Mouse (Mus musculus) limb, embryonic 11.5 days (tissue): Measurements from ENCODE around the gene Anks1. TPM values are rescaled to one million over a fixed set of nuclear protein-coding genes. Genes with fewer than 3 reads are reported as not detected.

ENCODE experiments used
- ATAC-seq: fragments of 200-750 bp; cut with Nextera tagmentation; 2 replicates; pipeline ENCODE4 v1.8.0; 2017; ENCODE audit warnings: low read depth; ENCODE audit not compliant: insufficient number of reproducible peaks, low FRiP score, low TSS enrichment
- DNase-seq: peaks from one replicate; pipeline ENCODE4 v3.0.0-alpha.2; 2015; ENCODE audit warnings: low spot score
- H3K27ac ChIP-seq: fragments of 300-500 bp; sonication (generic); replicated peaks from 2 replicates; pipeline ENCODE4 v1.5.1; 2014; ENCODE audit warnings: low read depth, mild to moderate bottlenecking, low read length
- H3K27me3 ChIP-seq: fragments of 300-500 bp; sonication (generic); 2 replicates; pipeline ENCODE4 v1.6.1; 2014; ENCODE audit warnings: mild to moderate bottlenecking, low read length, mixed read lengths; ENCODE audit not compliant: control insufficient read depth, insufficient read depth
- H3K36me3 ChIP-seq: fragments of 300-500 bp; sonication (generic); 2 replicates; pipeline ENCODE4 v1.6.1; 2014; ENCODE audit warnings: mild to moderate bottlenecking, low read length, moderate library complexity, mixed read lengths; ENCODE audit not compliant: control insufficient read depth, insufficient read depth
- H3K4me1 ChIP-seq: fragments of 300-500 bp; sonication (generic); 2 replicates; pipeline ENCODE4 v1.6.1; 2014; ENCODE audit warnings: low read length, mixed read lengths; ENCODE audit not compliant: control insufficient read depth, insufficient read depth
- H3K4me2 ChIP-seq: fragments of 300-500 bp; sonication (generic); 2 replicates; pipeline ENCODE4 v1.6.1; 2014; ENCODE audit warnings: low read depth, mild to moderate bottlenecking, moderate library complexity; ENCODE audit not compliant: severe bottlenecking
- H3K4me3 ChIP-seq: fragments of 300-500 bp; sonication (generic); 2 replicates; pipeline ENCODE4 v1.5.1; 2014; ENCODE audit warnings: low read depth, low read length
- H3K9ac ChIP-seq: fragments of 300-500 bp; sonication (generic); 2 replicates; pipeline ENCODE4 v1.6.1; 2014; ENCODE audit warnings: mild to moderate bottlenecking, low read length
- H3K9me3 ChIP-seq: fragments of 300-500 bp; sonication (generic); 2 replicates; pipeline ENCODE4 v1.6.1; 2016; ENCODE audit warnings: low read length; ENCODE audit not compliant: control insufficient read depth
- WGBS: fragments of 180-500 bp; shearing (Covaris S2); extraction: QIAGEN DNeasy Blood & Tissue Kit; methylation state at CpG from one replicate; pipeline ENCODE4 v1.1.7; 2014; 5-methylcytosine and 5-hydroxymethylcytosine counted together
- polyA plus RNA-seq: library from polyadenylated mRNA; unstranded; fragments of >200 nt; fragmentation: Nextera tagmentation; extraction: Ambion mirVana; gene quantifications from 2 replicates; pipeline ENCODE4 v1.2.1, GENCODE M21; 2014

Gene Anks1
- polyA plus RNA-seq, 1 experiment from 2014 or later = 12.1 TPM

GRCm38 (mm10) chr17:28000389-28000788 is 91.3 kb downstream of the Anks1 start:
- Histone ChIP-seq H3K4me2 (no peak overlapping the region), H3K4me3 (no peak overlapping the region), H3K9ac (no peak overlapping the region), H3K36me3 (peaks cover 4% of the 10 kb centered on the region; the same call in 1 of the 2 replicates), H3K27me3 (no peaks in the 10 kb centered on the region), H3K27ac (no peak overlapping the region), H3K9me3 (no peaks in the 10 kb centered on the region), H3K4me1 (peaks cover 6% of the 10 kb centered on the region)
- DNase-seq (no peak), ATAC-seq (no peak)
- WGBS = 87% methylated on average over 4 of the region's 4 CpGs

DNA sequence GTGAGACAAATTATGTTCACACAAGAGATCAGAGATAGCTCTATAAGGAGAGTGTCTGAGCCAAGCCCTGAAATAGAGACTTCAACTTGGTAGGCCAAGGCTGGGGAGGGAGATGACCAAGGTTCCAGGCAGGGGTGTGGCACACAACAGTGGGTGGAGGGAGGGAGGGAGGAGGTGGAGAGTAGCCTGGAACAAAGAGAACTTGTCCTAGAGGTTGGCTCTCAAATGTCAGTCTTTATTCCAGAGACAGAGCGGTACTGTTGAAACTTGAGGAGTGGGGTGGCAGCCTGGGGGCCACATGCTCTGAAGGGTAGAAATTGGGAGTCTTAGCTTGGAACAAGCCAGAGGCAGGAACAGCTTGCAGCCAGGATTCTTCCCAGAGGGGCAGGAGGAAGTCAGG is 91.7 kb downstream of the Anks1 start:
- Histone ChIP-seq H3K9ac (no peak overlapping the region), H3K27ac (peak overlapping the region; percentile 62), H3K36me3 (peaks cover 4% of the 10 kb centered on the region; the same call in 1 of the 2 replicates), H3K9me3 (no peaks in the 10 kb centered on the region), H3K4me2 (no peak overlapping the region), H3K27me3 (no peaks in the 10 kb centered on the region), H3K4me3 (no peak overlapping the region), H3K4me1 (peaks cover 6% of the 10 kb centered on the region)
- ATAC-seq = no peak
- DNase-seq = no peak
- 56% methylated on average over 1 of the region's 1 CpGs for WGBS

DNA sequence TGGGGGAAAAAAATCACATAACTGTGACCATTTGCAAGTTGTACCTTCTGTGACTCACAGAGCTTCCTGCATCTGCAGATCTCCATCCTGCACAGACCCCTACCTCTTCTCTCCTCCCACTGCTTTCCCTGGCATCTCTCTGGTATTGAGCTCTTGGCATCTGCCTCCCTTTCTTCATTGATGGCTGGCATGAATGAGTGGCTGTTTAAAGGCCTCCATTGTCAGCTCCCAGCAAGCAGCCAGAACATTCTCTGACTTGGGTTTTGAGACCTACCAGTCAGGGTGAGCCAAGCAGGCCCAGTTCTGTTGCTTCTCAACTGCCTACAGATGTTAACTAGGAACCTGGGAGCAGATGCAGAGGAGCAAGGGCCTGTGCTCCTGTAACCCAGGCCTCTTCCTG is 96.3 kb downstream of the Anks1 start:
- no peaks in the 10 kb centered on the region for H3K36me3 ChIP-seq
- H3K27ac ChIP-seq = no peak overlapping the region
- no peak for DNase-seq
- no peak overlapping the region for H3K4me2 ChIP-seq
- peaks cover 30% of the 10 kb centered on the region for H3K4me1 ChIP-seq
- no peak for ATAC-seq
- no peaks in the 10 kb centered on the region for H3K27me3 ChIP-seq
- no peak overlapping the region for H3K4me3 ChIP-seq
- no peak overlapping the region for H3K9ac ChIP-seq
- H3K9me3 ChIP-seq = no peaks in the 10 kb centered on the region

DNA sequence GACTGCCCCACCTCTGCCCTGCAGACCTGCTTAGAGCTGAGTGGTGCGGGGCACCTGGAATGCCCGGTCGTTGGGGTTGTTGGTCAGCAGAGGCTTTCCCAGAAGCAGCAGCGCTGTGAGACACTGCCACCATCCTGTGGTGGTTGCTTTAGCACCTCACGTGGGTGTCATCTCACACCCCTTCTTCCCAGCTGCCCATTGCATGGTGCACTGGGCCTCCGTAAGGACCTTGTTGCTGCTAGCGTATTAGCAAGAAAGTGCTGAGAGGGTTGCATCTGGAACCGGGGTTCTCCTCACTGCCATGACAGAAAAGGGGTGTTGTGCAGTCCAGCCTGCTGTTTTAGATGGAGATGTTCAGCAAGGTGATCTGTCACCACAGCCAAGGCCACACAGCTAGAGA is 97.1 kb downstream of the Anks1 start:
- Histone ChIP-seq H3K27me3 (no peaks in the 10 kb centered on the region), H3K36me3 (no peaks in the 10 kb centered on the region; the same call in 1 of the 2 replicates), H3K9ac (peak overlapping the region; percentile 0; the same call in 1 of the 2 replicates), H3K27ac (peak overlapping the region; percentile 86; the same call in 1 of the 2 replicates), H3K4me1 (peaks cover 27% of the 10 kb centered on the region), H3K4me2 (no peak overlapping the region), H3K4me3 (no peak overlapping the region), H3K9me3 (no peaks in the 10 kb centered on the region)
- DNase-seq = no peak
- 60% methylated on average over 8 of the region's 8 CpGs for WGBS
- ATAC-seq = no peak

DNA sequence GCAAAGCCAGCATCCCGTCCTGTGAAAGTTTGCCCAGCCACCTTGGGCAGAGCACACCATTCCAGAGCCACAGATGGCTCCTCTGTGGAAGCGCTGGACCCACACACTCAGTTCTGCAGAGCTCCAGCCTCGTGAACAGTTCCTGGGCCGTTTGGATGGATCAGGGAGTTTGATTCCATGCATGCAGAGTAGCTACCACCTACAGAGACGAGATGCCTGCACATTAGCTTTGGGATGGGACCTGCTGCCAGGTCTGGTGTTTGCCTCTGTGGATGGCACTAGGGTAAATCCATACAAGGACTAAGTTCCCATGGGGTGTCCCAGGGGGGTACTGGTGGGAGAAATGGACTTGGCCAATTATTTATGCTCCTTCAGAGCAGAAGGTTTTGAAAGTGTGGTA is 97.5 kb downstream of the Anks1 start:
- peak overlapping the region; percentile 39; the same call in 1 of the 2 replicates for H3K4me2 ChIP-seq
- H3K27ac ChIP-seq = peak overlapping the region; percentile 86
- H3K9ac ChIP-seq = peak overlapping the region; percentile 0; the same call in 1 of the 2 replicates
- WGBS = 62% methylated on average over 5 of the region's 5 CpGs
- no peaks in the 10 kb centered on the region for H3K9me3 ChIP-seq
- H3K36me3 ChIP-seq = no peaks in the 10 kb centered on the region; the same call in 1 of the 2 replicates
- H3K27me3 ChIP-seq = no peaks in the 10 kb centered on the region
- peaks cover 26% of the 10 kb centered on the region for H3K4me1 ChIP-seq
- no peak overlapping the region for H3K4me3 ChIP-seq
- ATAC-seq (no peak), DNase-seq (no peak)

- Histone ChIP-seq H3K36me3 (no peaks in the 10 kb centered on the region; the same call in 1 of the 2 replicates), H3K4me3 (peak overlapping the region; percentile 10; the same call in 1 of the 2 replicates)
- WGBS = 25% methylated on average over 29 of the region's 29 CpGs
These were observed 98.2 kb downstream of the Anks1 start for GRCm38 (mm10) chr17:28007179-28007811.

GRCm38 (mm10) chr17:28007857-28008564 is 98.9 kb downstream of the Anks1 start:
- H3K9ac ChIP-seq = peak overlapping the region; percentile 22; the same call in 1 of the 2 replicates
- peaks cover 25% of the 10 kb centered on the region for H3K4me1 ChIP-seq
- H3K4me3 ChIP-seq = no peak overlapping the region
- ATAC-seq = 0 out of 2 replicates have a peak, but pooled peaks have one; percentile 40
- H3K36me3 ChIP-seq = no peaks in the 10 kb centered on the region; the same call in 1 of the 2 replicates
- peak; percentile 45 for DNase-seq
- WGBS = 32% methylated on average over 27 of the region's 27 CpGs
- H3K4me2 ChIP-seq = peak overlapping the region; percentile 39
- peak overlapping the region; percentile 86 for H3K27ac ChIP-seq
- H3K9me3 ChIP-seq = no peaks in the 10 kb centered on the region
- H3K27me3 ChIP-seq = no peaks in the 10 kb centered on the region

More at GRCm38 (mm10) chr17:28007179-28007811, 98.2 kb downstream of the Anks1 start:
- Histone ChIP-seq H3K27ac (peak overlapping the region; percentile 86), H3K4me1 (peaks cover 26% of the 10 kb centered on the region), H3K27me3 (no peaks in the 10 kb centered on the region), H3K9me3 (no peaks in the 10 kb centered on the region), H3K4me2 (peak overlapping the region; percentile 39), H3K9ac (peak overlapping the region; percentile 22; the same call in 1 of the 2 replicates)
- DNase-seq (peak; percentile 58), ATAC-seq (peak; percentile 52; the same call in 1 of the 2 replicates)

DNA sequence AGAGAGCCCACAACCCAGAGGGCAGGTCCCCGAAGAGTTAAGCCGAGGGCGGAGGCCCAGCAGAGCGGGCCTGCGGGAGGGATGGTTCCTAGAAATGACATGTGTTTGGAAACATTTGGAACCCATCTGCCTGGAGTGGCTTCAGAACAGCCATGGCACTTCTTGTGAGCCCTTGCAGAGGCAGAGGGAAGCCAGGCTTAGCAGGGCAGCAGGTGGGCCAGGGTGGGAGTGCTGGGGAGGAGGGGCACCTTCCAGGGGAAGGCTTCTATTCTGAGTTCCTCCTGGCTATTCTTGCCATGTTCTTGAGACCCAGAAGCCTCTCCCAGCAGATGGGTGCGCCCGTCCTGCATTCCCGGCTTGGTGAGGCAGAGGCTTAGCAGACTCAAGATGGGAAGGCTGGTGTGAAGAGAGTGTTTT is 99.5 kb downstream of the Anks1 start:
- no peak for ATAC-seq

More for the DNA sequence above, 99.5 kb downstream of the Anks1 start:
- Histone ChIP-seq H3K27ac (peak overlapping the region; percentile 21; the same call in 1 of the 2 replicates), H3K27me3 (no peaks in the 10 kb centered on the region), H3K9ac (no peak overlapping the region), H3K36me3 (no peaks in the 10 kb centered on the region; the same call in 1 of the 2 replicates), H3K9me3 (no peaks in the 10 kb centered on the region), H3K4me1 (peaks cover 30% of the 10 kb centered on the region), H3K4me3 (no peak overlapping the region), H3K4me2 (0 out of 2 replicates have a peak overlapping the region, but pooled peaks have one; percentile 39)
- no peak for DNase-seq
- WGBS = 68% methylated on average over 8 of the region's 8 CpGs
